Mouse (Mus musculus): ENCODE results near the gene Cldn6. TPM values are rescaled to one million over a fixed set of nuclear protein-coding genes. Genes with fewer than 3 reads are reported as not detected.
A peak's percentile ranks its signal among the peaks of the same experiment; 100 is the strongest.

The Cldn6 gene
- polyA plus RNA-seq, 1 experiment = 2.5 TPM

DNA sequence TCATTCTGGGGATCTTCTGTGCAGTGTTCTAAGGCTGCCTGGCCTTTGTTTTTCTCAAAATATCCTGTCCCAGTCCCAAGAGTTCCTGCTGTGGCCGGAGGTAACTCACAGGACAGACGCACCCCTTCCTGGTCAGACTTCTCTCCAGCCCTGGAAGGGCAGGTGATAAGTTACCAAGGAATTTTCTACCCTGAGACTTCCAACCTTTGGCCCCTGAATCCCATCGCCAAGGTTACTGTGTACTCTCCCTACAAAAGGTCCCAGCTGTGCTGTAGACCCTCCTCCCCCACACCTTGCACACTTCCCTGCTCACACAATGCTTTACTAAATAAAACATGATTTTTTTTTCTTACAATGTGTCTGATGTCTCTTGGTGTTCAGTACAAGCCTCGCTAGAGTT, 3.0 kb downstream of the Cldn6 start:
- TF ChIP-seq CTCF (conservative IDR thresholded peaks at IDR 0.05; ENCODE audit: insufficient read depth, insufficient read length, low read depth, low read length) (no peak), POLR2A (IDR thresholded peaks at IDR 0.05; ENCODE audit: low read depth, low read length) (no peak)
- Histone ChIP-seq H3K4me3 (ENCODE audit: insufficient read depth, low read depth, low read length) (no peak overlapping the region), H3K4me1 (ENCODE audit: control insufficient read depth, insufficient read depth, low read length) (peaks cover 14% of the 10 kb centered on the region), H3K27ac (ENCODE audit: insufficient read depth, low read depth, low read length) (peak overlapping the region; percentile 62), H3K36me3 (ENCODE audit: control insufficient read depth, insufficient read depth, low read length) (no peaks in the 10 kb centered on the region), H3K27me3 (replicated peaks; ENCODE audit: control insufficient read depth, insufficient read depth, low read length) (no peaks in the 10 kb centered on the region)
- peak; percentile 76 for DNase-seq
- 32% methylated on average over 4 of the region's 4 CpGs for WGBS

DNA sequence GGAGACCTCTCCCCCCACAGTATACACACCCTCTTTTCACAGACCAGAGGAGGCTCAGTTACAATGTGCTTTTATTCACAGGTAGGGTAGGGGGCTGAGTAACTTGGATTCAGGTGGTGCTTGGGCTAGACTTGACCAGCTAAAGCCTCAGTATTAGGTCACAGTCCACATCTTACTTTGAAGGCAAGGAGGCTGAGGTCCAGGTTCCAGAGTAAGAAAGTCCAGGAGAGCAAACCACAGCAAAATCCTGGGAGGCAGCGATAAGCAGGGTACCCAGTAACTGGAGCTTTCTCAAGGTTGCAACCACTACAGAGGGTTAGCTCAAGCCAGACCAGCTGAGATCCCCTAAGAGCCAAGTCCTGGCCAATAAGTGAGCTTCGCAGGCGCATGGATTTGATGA, 3.5 kb downstream of the Cldn6 start:
- Histone ChIP-seq H3K36me3 (ENCODE audit: control insufficient read depth, insufficient read depth, low read length) (no peaks in the 10 kb centered on the region), H3K4me1 (ENCODE audit: control insufficient read depth, insufficient read depth, low read length) (peaks cover 14% of the 10 kb centered on the region), H3K27me3 (replicated peaks; ENCODE audit: control insufficient read depth, insufficient read depth, low read length) (no peaks in the 10 kb centered on the region), H3K4me3 (ENCODE audit: insufficient read depth, low read depth, low read length) (no peak overlapping the region), H3K27ac (ENCODE audit: insufficient read depth, low read depth, low read length) (no peak overlapping the region)
- DNase-seq = peak; percentile 61
- WGBS = 63% methylated on average over 3 of the region's 3 CpGs
- TF ChIP-seq POLR2A (IDR thresholded peaks at IDR 0.05; ENCODE audit: low read depth, low read length) (no peak), CTCF (conservative IDR thresholded peaks at IDR 0.05; ENCODE audit: insufficient read depth, insufficient read length, low read depth, low read length) (no peak)

DNA sequence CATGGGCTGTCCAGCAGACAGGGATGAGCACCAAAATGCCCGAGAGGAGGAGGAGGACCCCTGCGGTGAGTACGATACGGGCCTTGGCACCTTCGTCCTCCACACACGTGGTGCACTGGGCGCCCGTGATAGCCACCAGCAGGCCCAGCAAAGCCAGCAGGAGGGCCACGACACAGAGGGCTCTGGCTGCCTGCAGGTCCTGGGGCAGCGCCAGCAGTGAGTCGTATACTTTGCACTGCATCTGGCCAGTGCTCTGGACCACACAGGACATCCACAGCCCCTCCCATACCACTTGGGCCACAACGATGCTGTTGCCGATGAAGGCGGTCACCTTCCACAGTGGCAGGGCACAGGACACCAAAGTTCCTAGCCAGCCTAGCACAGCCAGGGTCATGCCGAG, 4.2 kb downstream of the Cldn6 start:
- Histone ChIP-seq H3K4me3 (ENCODE audit: insufficient read depth, low read depth, low read length) (no peak overlapping the region), H3K27me3 (replicated peaks; ENCODE audit: control insufficient read depth, insufficient read depth, low read length) (no peaks in the 10 kb centered on the region), H3K4me1 (ENCODE audit: control insufficient read depth, insufficient read depth, low read length) (peaks cover 14% of the 10 kb centered on the region), H3K36me3 (ENCODE audit: control insufficient read depth, insufficient read depth, low read length) (no peaks in the 10 kb centered on the region), H3K27ac (ENCODE audit: insufficient read depth, low read depth, low read length) (no peak overlapping the region)
- WGBS = 37% methylated on average over 15 of the region's 15 CpGs
- TF ChIP-seq CTCF (conservative IDR thresholded peaks at IDR 0.05; ENCODE audit: insufficient read depth, insufficient read length, low read depth, low read length) (no peak), POLR2A (IDR thresholded peaks at IDR 0.05; ENCODE audit: low read depth, low read length) (no peak)
- DNase-seq = no peak

DNA sequence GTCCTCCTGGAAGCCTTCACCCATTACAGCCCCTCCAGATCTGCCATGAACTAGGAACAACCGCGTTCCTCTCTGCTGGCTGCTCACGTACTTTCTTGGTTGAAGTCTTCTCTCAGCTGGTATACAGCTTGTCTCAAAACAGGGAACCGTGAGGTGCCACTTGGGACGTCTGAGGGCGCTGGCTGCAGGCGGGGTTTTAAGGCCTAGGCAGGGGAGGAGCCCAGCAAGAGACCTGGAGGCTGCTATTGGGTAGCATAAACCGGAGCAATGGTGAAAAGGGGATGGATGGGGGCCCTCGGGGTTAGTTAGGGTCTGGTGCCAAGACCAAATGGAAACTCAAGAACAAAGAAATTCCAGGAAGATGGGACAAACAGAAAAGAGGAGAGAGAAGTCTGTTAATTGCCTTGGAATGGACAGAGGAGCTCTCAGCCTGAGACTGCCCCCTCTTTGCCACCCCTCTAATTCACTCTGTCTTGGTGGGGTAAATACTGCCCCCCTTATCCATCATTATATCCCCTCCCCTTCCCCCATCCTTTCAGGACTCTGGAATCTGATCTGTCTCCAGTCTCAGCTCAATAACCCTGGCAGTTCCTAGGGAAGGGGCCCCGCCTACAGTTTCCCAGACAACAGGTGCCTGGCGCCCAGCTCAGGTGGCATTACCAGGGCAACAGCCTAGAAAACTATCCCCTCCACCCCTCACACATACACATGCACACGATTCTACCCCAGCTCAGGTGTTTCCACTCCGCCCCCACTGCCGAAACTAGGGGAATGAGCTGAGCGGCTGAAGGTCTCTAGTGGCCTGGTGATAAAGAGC, 5.0 kb downstream of the Cldn6 start, which contains the start of gene Cldn9:
Cldn9 (minus strand) TSS at position 171 of the 817 bp plus-strand sequence.
- Histone ChIP-seq H3K4me1 (ENCODE audit: control insufficient read depth, insufficient read depth, low read length) (peaks cover 14% of the 10 kb centered on the region), H3K27ac (ENCODE audit: insufficient read depth, low read depth, low read length) (no peak within 1 kb of the TSS), H3K27me3 (replicated peaks; ENCODE audit: control insufficient read depth, insufficient read depth, low read length) (no peaks in the 10 kb centered on the region), H3K36me3 (ENCODE audit: control insufficient read depth, insufficient read depth, low read length) (no peaks in the 10 kb centered on the region), H3K4me3 (ENCODE audit: insufficient read depth, low read depth, low read length) (no peak within 1 kb of the TSS)
- peak; percentile 43 for DNase-seq
- 43% methylated on average over 15 of the region's 15 CpGs for WGBS
- TF ChIP-seq POLR2A (IDR thresholded peaks at IDR 0.05; ENCODE audit: low read depth, low read length) = no peak
- no peak for TF ChIP-seq CTCF (conservative IDR thresholded peaks at IDR 0.05; ENCODE audit: insufficient read depth, insufficient read length, low read depth, low read length)

DNA sequence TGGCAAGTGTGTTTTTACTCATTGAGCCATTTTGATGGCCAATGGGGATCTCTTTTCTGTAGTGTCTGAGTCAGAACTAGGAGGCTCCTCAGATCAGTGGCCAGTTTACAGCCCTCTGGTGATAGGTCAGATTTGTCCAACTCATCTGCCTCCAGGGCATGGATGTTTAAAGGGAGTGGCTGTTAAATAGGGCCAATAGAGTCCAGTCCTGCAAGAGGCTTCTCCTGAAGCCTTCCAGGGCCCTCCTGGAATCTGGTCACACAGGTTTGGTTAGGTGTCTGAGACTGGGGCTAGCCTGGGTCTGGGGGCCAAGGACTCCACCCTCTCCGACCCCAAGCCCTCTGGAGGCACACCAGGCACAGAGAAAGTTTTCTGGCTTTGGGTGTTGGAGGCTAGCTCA, 15.4 kb downstream of the Cldn6 start:
- Histone ChIP-seq H3K4me1 (ENCODE audit: control insufficient read depth, insufficient read depth, low read length) (no peaks in the 10 kb centered on the region; the same call in 1 of the 2 replicates), H3K27me3 (replicated peaks; ENCODE audit: control insufficient read depth, insufficient read depth, low read length) (no peaks in the 10 kb centered on the region), H3K27ac (ENCODE audit: insufficient read depth, low read depth, low read length) (no peak overlapping the region), H3K4me3 (ENCODE audit: insufficient read depth, low read depth, low read length) (no peak overlapping the region), H3K36me3 (ENCODE audit: control insufficient read depth, insufficient read depth, low read length) (no peaks in the 10 kb centered on the region)
- 81% methylated on average over 1 of the region's 1 CpGs for WGBS
- DNase-seq = no peak
- TF ChIP-seq POLR2A (IDR thresholded peaks at IDR 0.05; ENCODE audit: low read depth, low read length) = no peak
- no peak for TF ChIP-seq CTCF (conservative IDR thresholded peaks at IDR 0.05; ENCODE audit: insufficient read depth, insufficient read length, low read depth, low read length)

DNA sequence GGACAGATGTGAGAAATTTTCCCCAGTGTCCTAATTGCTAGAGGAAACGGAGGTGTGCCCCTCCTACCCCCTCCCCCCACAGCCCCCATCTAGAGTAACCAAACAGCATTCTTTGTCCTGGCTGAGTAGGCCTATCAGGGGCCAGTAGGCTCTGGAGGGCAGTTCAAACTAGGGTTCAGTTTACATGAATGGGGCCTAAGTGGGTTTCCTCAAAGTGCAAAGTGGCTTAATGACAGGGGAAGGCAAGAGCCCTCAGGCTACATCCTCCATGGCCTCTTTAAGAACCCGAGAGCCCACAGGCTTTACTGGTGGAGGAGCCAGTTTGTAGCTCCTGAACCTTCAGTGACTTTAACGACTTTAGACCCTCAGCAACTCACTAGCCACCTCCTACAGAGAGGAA, 16.8 kb downstream of the Cldn6 start:
- H3K4me3 ChIP-seq (ENCODE audit: insufficient read depth, low read depth, low read length) = no peak overlapping the region
- WGBS = 71% methylated on average over 3 of the region's 3 CpGs

More for the DNA sequence above, 16.8 kb downstream of the Cldn6 start:
- Histone ChIP-seq H3K4me1 (ENCODE audit: control insufficient read depth, insufficient read depth, low read length) (no peaks in the 10 kb centered on the region; the same call in 1 of the 2 replicates), H3K27me3 (replicated peaks; ENCODE audit: control insufficient read depth, insufficient read depth, low read length) (no peaks in the 10 kb centered on the region), H3K36me3 (ENCODE audit: control insufficient read depth, insufficient read depth, low read length) (no peaks in the 10 kb centered on the region), H3K27ac (ENCODE audit: insufficient read depth, low read depth, low read length) (no peak overlapping the region)
- no peak for TF ChIP-seq POLR2A (IDR thresholded peaks at IDR 0.05; ENCODE audit: low read depth, low read length)
- no peak for TF ChIP-seq CTCF (conservative IDR thresholded peaks at IDR 0.05; ENCODE audit: insufficient read depth, insufficient read length, low read depth, low read length)
- DNase-seq = no peak
